Mouse (Mus musculus): ENCODE data around the gene Cyb5d1. TPM values are rescaled to one million over a fixed set of nuclear protein-coding genes. Genes with fewer than 3 reads are reported as not detected.
A peak's percentile ranks its signal among the peaks of the same experiment; 100 is the strongest.

Cyb5d1 gene
- polyA plus RNA-seq, 1 experiment: 5.3 TPM

DNA sequence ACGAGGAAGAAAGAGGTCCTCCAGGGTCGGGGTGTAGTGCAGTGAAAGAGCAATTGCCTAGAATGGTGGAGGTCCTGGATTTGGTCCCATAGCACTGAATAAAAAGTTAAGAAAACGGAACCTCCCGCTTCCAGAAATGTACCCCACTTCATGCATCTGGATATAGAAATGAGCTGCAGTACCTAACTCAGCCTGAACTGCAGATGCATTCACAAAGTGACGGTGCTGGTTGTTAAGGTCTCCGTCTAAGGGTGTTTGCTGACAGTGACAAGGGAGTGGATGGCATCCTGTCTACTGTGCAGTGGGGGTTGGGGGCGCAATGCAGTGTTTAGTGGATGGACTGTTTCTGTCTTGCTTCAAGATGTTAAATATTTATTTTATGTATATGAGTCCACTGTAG lies 8.7 kb downstream of the Cyb5d1 start:
- H3K27ac ChIP-seq (ENCODE audit: insufficient read depth, low read depth, low read length): no peak overlapping the region
- WGBS: 77% methylated on average over 7 of the region's 7 CpGs
- TF ChIP-seq POLR2A (IDR thresholded peaks at IDR 0.05; ENCODE audit: low read depth, low read length): no peak
- no peak for TF ChIP-seq CTCF (IDR thresholded peaks at IDR 0.05; ENCODE audit: extremely low read depth, insufficient read length, insufficient replicate concordance, low read depth, low read length)
- no peaks in the 10 kb centered on the region for H3K36me3 ChIP-seq (ENCODE audit: control insufficient read depth, insufficient read depth, low read length)
- H3K27me3 ChIP-seq (ENCODE audit: control insufficient read depth, insufficient read depth, low read length): no peaks in the 10 kb centered on the region
- peaks cover 5% of the 10 kb centered on the region; the same call in 1 of the 2 replicates for H3K4me1 ChIP-seq (ENCODE audit: control insufficient read depth, insufficient read depth, insufficient read length, low read length)
- no peak overlapping the region for H3K4me3 ChIP-seq (ENCODE audit: low read depth, low read length)

DNA sequence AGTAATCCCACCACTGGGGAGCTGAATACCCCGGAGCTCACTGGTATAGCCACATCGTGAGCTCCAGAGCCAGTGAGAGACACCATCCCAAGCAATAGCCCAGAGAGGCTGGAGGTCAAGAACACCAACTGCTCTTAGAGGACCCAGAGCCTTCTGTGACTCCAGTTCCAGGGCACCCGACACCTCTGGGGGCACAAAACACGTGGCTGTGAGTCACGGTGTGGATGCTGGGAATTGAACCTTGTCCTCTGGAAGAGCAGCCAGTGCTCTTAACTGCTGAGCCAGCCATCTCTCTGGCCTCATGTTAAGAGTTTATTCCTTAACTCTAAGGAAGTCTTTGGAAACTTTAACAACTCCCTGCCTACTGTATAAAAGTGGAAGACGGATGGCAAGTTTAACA lies 10.5 kb downstream of the Cyb5d1 start:
- H3K36me3 ChIP-seq (ENCODE audit: control insufficient read depth, insufficient read depth, low read length): no peaks in the 10 kb centered on the region
- H3K27ac ChIP-seq (ENCODE audit: insufficient read depth, low read depth, low read length): peak overlapping the region; percentile 59; the same call in 1 of the 2 replicates
- peaks cover 5% of the 10 kb centered on the region; the same call in 1 of the 2 replicates for H3K4me1 ChIP-seq (ENCODE audit: control insufficient read depth, insufficient read depth, insufficient read length, low read length)
- TF ChIP-seq CTCF (IDR thresholded peaks at IDR 0.05; ENCODE audit: extremely low read depth, insufficient read length, insufficient replicate concordance, low read depth, low read length): no peak
- no peak for TF ChIP-seq POLR2A (IDR thresholded peaks at IDR 0.05; ENCODE audit: low read depth, low read length)
- H3K27me3 ChIP-seq (ENCODE audit: control insufficient read depth, insufficient read depth, low read length): no peaks in the 10 kb centered on the region
- no peak overlapping the region for H3K4me3 ChIP-seq (ENCODE audit: low read depth, low read length)
- 59% methylated on average over 6 of the region's 6 CpGs for WGBS

DNA sequence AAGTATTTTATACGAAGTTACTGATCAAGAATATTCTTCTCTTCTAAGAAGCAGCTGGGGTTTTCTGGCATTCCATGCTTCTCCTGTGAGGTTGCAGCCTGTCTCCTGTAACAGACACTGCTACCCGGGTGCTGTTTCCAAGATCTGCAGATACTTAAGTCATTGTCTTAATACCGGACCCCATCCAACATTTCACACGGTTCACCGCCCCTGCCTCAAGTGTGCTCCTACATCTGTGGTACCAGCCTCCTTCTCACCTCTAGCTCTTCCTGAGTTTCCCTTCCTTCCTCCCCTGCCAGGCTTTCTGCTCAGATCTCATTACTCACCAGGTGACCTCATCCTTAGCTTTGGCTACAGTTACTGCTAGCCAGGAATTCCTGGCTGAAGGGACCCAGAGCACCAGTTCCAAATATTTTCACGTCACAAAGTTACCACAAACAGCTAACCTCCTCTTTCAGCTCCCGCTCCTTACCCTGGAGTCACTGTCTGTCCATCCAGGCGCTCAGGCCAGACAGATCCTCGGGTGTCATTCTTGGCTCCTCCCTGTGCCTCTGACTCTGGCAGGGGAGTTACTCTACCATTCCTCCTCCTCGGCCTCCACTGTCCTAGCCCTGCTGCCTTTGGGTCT lies 12.8 kb downstream of the Cyb5d1 start:
- H3K36me3 ChIP-seq (ENCODE audit: control insufficient read depth, insufficient read depth, low read length): no peaks in the 10 kb centered on the region
- peaks cover 7% of the 10 kb centered on the region; the same call in 1 of the 2 replicates for H3K4me1 ChIP-seq (ENCODE audit: control insufficient read depth, insufficient read depth, insufficient read length, low read length)
- H3K4me3 ChIP-seq (ENCODE audit: low read depth, low read length): no peak overlapping the region
- no peak overlapping the region for H3K27ac ChIP-seq (ENCODE audit: insufficient read depth, low read depth, low read length)
- H3K27me3 ChIP-seq (ENCODE audit: control insufficient read depth, insufficient read depth, low read length): no peaks in the 10 kb centered on the region
- TF ChIP-seq POLR2A (IDR thresholded peaks at IDR 0.05; ENCODE audit: low read depth, low read length) (no peak), CTCF (IDR thresholded peaks at IDR 0.05; ENCODE audit: extremely low read depth, insufficient read length, insufficient replicate concordance, low read depth, low read length) (no peak)
- WGBS: 78% methylated on average over 10 of the region's 10 CpGs

DNA sequence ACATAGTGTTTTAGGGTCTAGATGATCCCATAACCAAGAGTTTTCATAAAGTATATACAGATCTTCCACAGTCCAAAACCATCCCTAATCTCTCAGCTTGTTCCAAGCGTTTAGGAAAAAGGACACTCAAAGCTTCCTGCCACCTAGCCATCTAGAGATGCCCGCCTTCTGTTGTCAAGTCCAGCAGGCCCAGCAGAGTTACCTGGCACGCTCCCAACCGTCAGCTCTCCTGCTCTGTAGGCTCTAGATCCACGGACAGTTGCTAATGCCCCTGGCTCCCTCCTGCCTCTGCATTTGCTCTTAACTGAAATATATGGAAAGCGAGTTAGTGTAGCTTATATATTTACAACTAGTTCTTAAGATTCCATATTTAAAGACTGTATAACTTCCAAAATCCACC lies 14.1 kb downstream of the Cyb5d1 start:
- no peak overlapping the region for H3K27ac ChIP-seq (ENCODE audit: insufficient read depth, low read depth, low read length)
- H3K36me3 ChIP-seq (ENCODE audit: control insufficient read depth, insufficient read depth, low read length): no peaks in the 10 kb centered on the region
- H3K4me1 ChIP-seq (ENCODE audit: control insufficient read depth, insufficient read depth, insufficient read length, low read length): peaks cover 10% of the 10 kb centered on the region
- no peaks in the 10 kb centered on the region for H3K27me3 ChIP-seq (ENCODE audit: control insufficient read depth, insufficient read depth, low read length)
- no peak overlapping the region for H3K4me3 ChIP-seq (ENCODE audit: low read depth, low read length)
- 88% methylated on average over 6 of the region's 6 CpGs for WGBS
- TF ChIP-seq CTCF (IDR thresholded peaks at IDR 0.05; ENCODE audit: extremely low read depth, insufficient read length, insufficient replicate concordance, low read depth, low read length): no peak
- TF ChIP-seq POLR2A (IDR thresholded peaks at IDR 0.05; ENCODE audit: low read depth, low read length): no peak

DNA sequence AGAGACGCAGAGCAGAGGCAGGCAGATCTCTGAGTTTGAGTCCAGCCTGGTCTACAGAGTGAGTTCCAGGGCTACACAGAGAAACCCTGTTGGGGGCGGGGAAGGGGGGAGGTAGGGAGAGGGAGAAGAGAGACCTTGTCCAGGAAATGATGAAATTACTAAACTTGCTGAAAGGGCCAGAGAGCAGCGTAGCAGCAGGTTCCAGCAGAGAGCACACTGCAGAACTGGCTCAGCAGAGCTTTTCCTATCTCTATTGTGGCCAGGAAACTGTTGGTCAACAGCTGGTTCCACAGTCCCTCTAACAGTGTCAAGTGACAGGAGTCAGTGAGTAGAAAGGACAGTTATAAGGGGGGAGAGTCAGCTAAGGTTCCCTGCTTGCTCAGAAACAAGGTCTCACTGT lies 15.8 kb downstream of the Cyb5d1 start:
- 87% methylated on average over 3 of the region's 3 CpGs for WGBS
- H3K27ac ChIP-seq (ENCODE audit: insufficient read depth, low read depth, low read length): no peak overlapping the region
- H3K4me1 ChIP-seq (ENCODE audit: control insufficient read depth, insufficient read depth, insufficient read length, low read length): peaks cover 7% of the 10 kb centered on the region
- H3K36me3 ChIP-seq (ENCODE audit: control insufficient read depth, insufficient read depth, low read length): 0 out of 2 replicates have a peak, but pooled peaks cover 2% of the 10 kb centered on the region
- TF ChIP-seq CTCF (IDR thresholded peaks at IDR 0.05; ENCODE audit: extremely low read depth, insufficient read length, insufficient replicate concordance, low read depth, low read length): no peak
- TF ChIP-seq POLR2A (IDR thresholded peaks at IDR 0.05; ENCODE audit: low read depth, low read length): no peak
- no peaks in the 10 kb centered on the region for H3K27me3 ChIP-seq (ENCODE audit: control insufficient read depth, insufficient read depth, low read length)
- H3K4me3 ChIP-seq (ENCODE audit: low read depth, low read length): no peak overlapping the region

DNA sequence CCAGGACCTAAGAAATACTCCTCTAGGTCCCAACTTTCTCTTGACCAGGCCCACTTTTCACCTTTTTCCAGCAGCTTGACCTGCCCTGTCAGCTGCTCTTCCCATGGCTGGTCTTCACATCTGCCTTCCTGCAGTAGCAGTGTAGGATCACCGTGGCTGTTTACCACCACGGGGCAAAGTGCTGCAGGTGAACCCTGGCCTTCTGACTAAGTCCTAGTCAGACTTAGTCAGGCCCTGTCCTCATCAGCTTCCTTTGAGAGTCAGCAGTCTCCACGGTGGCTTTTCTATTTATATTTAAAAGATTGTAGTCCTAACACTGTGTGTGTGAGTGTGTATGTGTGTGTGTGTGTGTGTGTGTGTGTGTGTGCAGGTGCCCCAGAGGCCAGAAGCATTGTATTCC lies 17.7 kb downstream of the Cyb5d1 start:
- TF ChIP-seq CTCF (IDR thresholded peaks at IDR 0.05; ENCODE audit: extremely low read depth, insufficient read length, insufficient replicate concordance, low read depth, low read length) (no peak), POLR2A (IDR thresholded peaks at IDR 0.05; ENCODE audit: low read depth, low read length) (no peak; the same call in 1 of the 2 replicates)
- no peaks in the 10 kb centered on the region for H3K27me3 ChIP-seq (ENCODE audit: control insufficient read depth, insufficient read depth, low read length)
- H3K27ac ChIP-seq (ENCODE audit: insufficient read depth, low read depth, low read length): peak overlapping the region; percentile 92
- 19% methylated on average over 3 of the region's 3 CpGs for WGBS
- peak overlapping the region; percentile 36; the same call in 1 of the 2 replicates for H3K4me3 ChIP-seq (ENCODE audit: low read depth, low read length)
- H3K4me1 ChIP-seq (ENCODE audit: control insufficient read depth, insufficient read depth, insufficient read length, low read length): peaks cover 14% of the 10 kb centered on the region
- 0 out of 2 replicates have a peak, but pooled peaks cover 5% of the 10 kb centered on the region for H3K36me3 ChIP-seq (ENCODE audit: control insufficient read depth, insufficient read depth, low read length)

DNA sequence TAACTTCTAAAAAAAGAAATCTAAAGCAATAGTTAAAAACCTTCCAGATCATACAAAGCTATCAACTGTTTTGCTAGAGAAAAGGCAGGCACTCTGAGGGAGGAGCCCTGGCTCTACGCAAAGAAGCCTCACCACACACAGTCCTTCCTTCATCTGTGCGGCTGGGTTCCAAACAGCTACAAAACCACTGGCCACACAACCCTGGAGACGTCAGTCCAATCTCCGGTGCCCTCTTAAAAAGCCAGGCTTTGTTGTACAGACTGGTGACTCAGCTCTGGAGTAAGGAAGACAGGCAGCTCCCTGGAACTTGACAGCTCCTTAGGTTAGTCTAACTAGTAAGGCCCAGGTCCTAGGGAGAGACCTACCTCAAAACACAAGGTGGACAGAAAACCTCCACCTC lies 19.8 kb downstream of the Cyb5d1 start:
- TF ChIP-seq CTCF (IDR thresholded peaks at IDR 0.05; ENCODE audit: extremely low read depth, insufficient read length, insufficient replicate concordance, low read depth, low read length) (no peak), POLR2A (IDR thresholded peaks at IDR 0.05; ENCODE audit: low read depth, low read length) (no peak)
- H3K27me3 ChIP-seq (ENCODE audit: control insufficient read depth, insufficient read depth, low read length): no peaks in the 10 kb centered on the region
- peaks cover 16% of the 10 kb centered on the region for H3K4me1 ChIP-seq (ENCODE audit: control insufficient read depth, insufficient read depth, insufficient read length, low read length)
- WGBS: 89% methylated on average over 4 of the region's 4 CpGs
- H3K4me3 ChIP-seq (ENCODE audit: low read depth, low read length): no peak overlapping the region
- 0 out of 2 replicates have a peak, but pooled peaks cover 5% of the 10 kb centered on the region for H3K36me3 ChIP-seq (ENCODE audit: control insufficient read depth, insufficient read depth, low read length)
- H3K27ac ChIP-seq (ENCODE audit: insufficient read depth, low read depth, low read length): no peak overlapping the region
